Mouse (Mus musculus) embryonic facial prominence, embryonic 11.5 days (tissue): ENCODE measurements around the gene Cnnm1. TPM values are rescaled to one million over a fixed set of nuclear protein-coding genes. Genes with fewer than 3 reads are reported as not detected.

Experiments used
- ATAC-seq: fragments of 200-750 bp; cut with Nextera tagmentation; replicated peaks from 2 replicates; pipeline ENCODE4 v1.8.0; 2017; ENCODE audit warnings: low read depth; ENCODE audit not compliant: insufficient number of reproducible peaks, low FRiP score, low TSS enrichment
- DNase-seq: peaks from one replicate; pipeline ENCODE4 v3.0.0-alpha.2; 2015; ENCODE audit warnings: low spot score
- H3K27ac ChIP-seq: fragments of 300-500 bp; sonication (generic); replicated peaks from 2 replicates; pipeline ENCODE4 v1.5.1; 2014; ENCODE audit warnings: mild to moderate bottlenecking, low read depth, low read length, control low read depth
- H3K27me3 ChIP-seq: fragments of 300-500 bp; sonication (generic); 2 replicates; pipeline ENCODE4 v1.6.1; 2014; ENCODE audit warnings: mild to moderate bottlenecking, low read length, moderate library complexity, mixed read lengths; ENCODE audit not compliant: control insufficient read depth, insufficient read depth
- H3K36me3 ChIP-seq: fragments of 300-500 bp; sonication (generic); replicated peaks from 2 replicates; pipeline ENCODE4 v1.6.1; 2014; ENCODE audit warnings: low read depth, mild to moderate bottlenecking, low read length, moderate library complexity, mixed read lengths; ENCODE audit not compliant: control insufficient read depth, insufficient read depth
- H3K4me1 ChIP-seq: fragments of 300-500 bp; sonication (generic); 2 replicates; pipeline ENCODE4 v1.6.1; 2014; ENCODE audit warnings: low read length, mixed read lengths; ENCODE audit not compliant: control insufficient read depth, insufficient read depth
- H3K4me2 ChIP-seq: fragments of 300-500 bp; sonication (generic); 2 replicates; pipeline ENCODE4 v1.6.1; 2014; ENCODE audit warnings: low read depth, mild to moderate bottlenecking, control low read depth, low read length, moderate library complexity
- H3K4me3 ChIP-seq: fragments of 300-500 bp; sonication (generic); 2 replicates; pipeline ENCODE4 v1.5.1; 2014; ENCODE audit warnings: low read depth, low read length, control low read depth
- H3K9ac ChIP-seq: fragments of 300-500 bp; sonication (generic); replicated peaks from 2 replicates; pipeline ENCODE4 v1.6.1; 2014; ENCODE audit warnings: mild to moderate bottlenecking, control low read depth, low read length
- H3K9me3 ChIP-seq: fragments of 300-500 bp; sonication (generic); replicated peaks from 2 replicates; pipeline ENCODE4 v1.6.1; 2016; ENCODE audit warnings: mild to moderate bottlenecking, low read length, inconsistent platforms, mixed read lengths; ENCODE audit not compliant: control insufficient read depth
- WGBS: fragments of 180-500 bp; shearing (Covaris S2); extraction: QIAGEN DNeasy Blood & Tissue Kit; methylation state at CpG from one replicate; pipeline ENCODE4 v1.1.7; 2014; 5-methylcytosine and 5-hydroxymethylcytosine counted together
- polyA plus RNA-seq: library from polyadenylated mRNA; unstranded; fragments of >200 nt; fragmentation: Nextera tagmentation; extraction: Ambion mirVana; gene quantifications from 2 replicates; pipeline ENCODE4 v1.2.1, GENCODE M21; 2014

The Cnnm1 gene
- polyA plus RNA-seq, 1 experiment from 2014 or later, result 0.48 TPM

GRCm38 (mm10) chr19:43523551-43523950 lies 83.3 kb downstream of the Cnnm1 start:
- ATAC-seq (no peak), DNase-seq (no peak)
- H3K9ac ChIP-seq, result peak overlapping the region; percentile 69
- no peaks in the 10 kb centered on the region for H3K27me3 ChIP-seq
- H3K36me3 ChIP-seq, result no peaks in the 10 kb centered on the region
- H3K9me3 ChIP-seq, result no peaks in the 10 kb centered on the region
- peak overlapping the region; percentile 73 for H3K4me2 ChIP-seq
- peaks cover 2% of the 10 kb centered on the region; the same call in 1 of the 2 replicates for H3K4me1 ChIP-seq
- H3K4me3 ChIP-seq, result peak overlapping the region; percentile 74
- no peak overlapping the region for H3K27ac ChIP-seq
- whole genome bisulfite sequencing, result 10% methylated on average over 12 of the region's 12 CpGs

GRCm38 (mm10) chr19:43524187-43525103 lies 84.2 kb downstream of the Cnnm1 start, which contains the start of gene Got1:
Gene Got1, minus strand, starts transcription at chr19:43524605.
- Histone ChIP-seq H3K36me3 (no peaks in the 10 kb centered on the region), H3K4me2 (peak within 1 kb of the TSS; percentile 73), H3K27me3 (no peaks in the 10 kb centered on the region), H3K9ac (peak within 1 kb of the TSS; percentile 73), H3K4me3 (peak within 1 kb of the TSS; percentile 74), H3K9me3 (no peaks in the 10 kb centered on the region), H3K4me1 (peaks cover 2% of the 10 kb centered on the region; the same call in 1 of the 2 replicates), H3K27ac (no peak within 1 kb of the TSS)
- ATAC-seq (peak; percentile 99), DNase-seq (peak; percentile 99)
- WGBS, result under 1% methylated on average over 58 of the region's 58 CpGs

GRCm38 (mm10) chr19:43525104-43525482 lies 84.9 kb downstream of the Cnnm1 start:
- Histone ChIP-seq H3K27me3 (no peaks in the 10 kb centered on the region), H3K27ac (no peak overlapping the region), H3K9me3 (no peaks in the 10 kb centered on the region), H3K4me1 (peaks cover 2% of the 10 kb centered on the region; the same call in 1 of the 2 replicates), H3K4me3 (peak overlapping the region; percentile 74), H3K4me2 (peak overlapping the region; percentile 59), H3K9ac (peak overlapping the region; percentile 73), H3K36me3 (no peaks in the 10 kb centered on the region)
- ATAC-seq, result 0 out of 2 replicates have a peak, but pooled peaks have one; percentile 2
- no peak for DNase-seq
- 22% methylated on average over 10 of the region's 10 CpGs for WGBS

- Histone ChIP-seq H3K27ac (no peak overlapping the region), H3K4me3 (0 out of 2 replicates have a peak overlapping the region, but pooled peaks have one; percentile 74), H3K4me2 (no peak overlapping the region), H3K36me3 (no peaks in the 10 kb centered on the region), H3K9ac (no peak overlapping the region), H3K9me3 (no peaks in the 10 kb centered on the region), H3K4me1 (peaks cover 2% of the 10 kb centered on the region; the same call in 1 of the 2 replicates), H3K27me3 (no peaks in the 10 kb centered on the region)
- DNase-seq (no peak), ATAC-seq (no peak)
- 89% methylated on average over 7 of the region's 7 CpGs for WGBS
These were observed 85.3 kb downstream of the Cnnm1 start for GRCm38 (mm10) chr19:43525566-43525965.

- DNase-seq (no peak), ATAC-seq (no peak)
- Histone ChIP-seq H3K4me2 (no peak overlapping the region), H3K4me1 (peaks cover 2% of the 10 kb centered on the region; the same call in 1 of the 2 replicates), H3K9ac (no peak overlapping the region), H3K27ac (no peak overlapping the region), H3K27me3 (no peaks in the 10 kb centered on the region), H3K9me3 (no peaks in the 10 kb centered on the region), H3K36me3 (no peaks in the 10 kb centered on the region), H3K4me3 (no peak overlapping the region)
- WGBS, result 88% methylated on average over 9 of the region's 9 CpGs
These were observed 85.8 kb downstream of the Cnnm1 start for GRCm38 (mm10) chr19:43526025-43526424.

- no peak for ATAC-seq
These were observed 86.9 kb downstream of the Cnnm1 start for GRCm38 (mm10) chr19:43527131-43527530.

GRCm38 (mm10) chr19:43528056-43528587 lies 87.9 kb downstream of the Cnnm1 start:
- Histone ChIP-seq H3K4me1 (peaks cover 2% of the 10 kb centered on the region; the same call in 1 of the 2 replicates), H3K36me3 (no peaks in the 10 kb centered on the region), H3K27me3 (no peaks in the 10 kb centered on the region), H3K9me3 (no peaks in the 10 kb centered on the region), H3K27ac (no peak overlapping the region), H3K4me2 (no peak overlapping the region), H3K9ac (no peak overlapping the region), H3K4me3 (no peak overlapping the region)
- DNase-seq, result no peak
- no peak for ATAC-seq
- WGBS, result 80% methylated on average over 8 of the region's 8 CpGs

More at GRCm38 (mm10) chr19:43527131-43527530, 86.9 kb downstream of the Cnnm1 start:
- Histone ChIP-seq H3K27me3 (no peaks in the 10 kb centered on the region), H3K9me3 (no peaks in the 10 kb centered on the region), H3K4me1 (peaks cover 2% of the 10 kb centered on the region; the same call in 1 of the 2 replicates), H3K4me2 (no peak overlapping the region), H3K4me3 (no peak overlapping the region), H3K36me3 (no peaks in the 10 kb centered on the region), H3K27ac (no peak overlapping the region), H3K9ac (no peak overlapping the region)
- WGBS, result 12% methylated on average over 11 of the region's 11 CpGs
- peak; percentile 21 for DNase-seq
